Mouse (Mus musculus) CD4-positive naive resting alpha-beta T cell, adult 76 days (primary cell): ENCODE results near the gene Olfr402. TPM values are rescaled to one million over a fixed set of nuclear protein-coding genes. Genes with fewer than 3 reads are reported as not detected.

Experiments used
- total RNA-seq: library from RNA; stranded (reverse); gene quantifications from one replicate; pipeline ENCODE4 v1.2.4, GENCODE M21; 2023

Gene Olfr402
- total RNA-seq: not detected

DNA sequence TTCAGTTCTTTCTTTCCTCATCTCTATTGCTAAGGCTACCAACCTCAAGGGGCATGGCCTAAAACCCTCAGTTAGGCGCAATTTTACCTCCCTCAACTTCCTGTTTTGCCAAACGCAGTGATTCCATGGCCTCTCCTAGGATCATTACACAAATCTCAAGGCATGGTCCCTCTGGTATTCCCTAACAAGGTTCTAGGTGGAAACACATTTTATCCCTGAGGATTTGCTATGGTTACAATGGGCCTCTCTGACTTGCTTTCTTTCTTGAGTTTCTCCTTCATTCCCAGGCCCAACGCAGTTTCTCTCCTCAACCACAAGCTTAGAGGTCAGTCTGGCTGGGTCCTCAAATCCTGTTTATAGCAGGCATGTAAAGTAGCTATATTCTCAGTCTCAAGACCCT, at the start of gene Olfr402:
Gene Olfr402, plus strand, starts transcription at position 301 of the 400 bp plus-strand sequence.

DNA sequence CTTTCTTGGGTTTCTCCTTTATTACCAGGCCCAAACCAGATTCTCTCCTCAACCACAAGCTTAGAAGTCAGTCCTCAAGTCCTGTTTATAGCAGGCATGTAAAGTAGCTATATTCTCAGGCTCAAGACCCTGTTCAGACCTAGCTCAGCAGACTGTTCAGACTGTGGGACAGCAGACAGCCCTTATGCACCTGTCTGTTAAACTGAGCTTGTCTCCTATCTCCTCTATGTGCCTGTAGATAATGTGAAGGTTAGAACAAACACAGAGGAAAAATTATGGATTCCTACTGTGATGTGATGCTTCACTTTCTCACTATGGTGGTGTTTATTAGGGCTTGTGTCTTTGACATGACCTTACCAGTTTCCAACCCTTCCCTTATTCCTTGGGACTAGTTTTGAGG, 39.9 kb upstream of the Olfr402 start, which contains the start of gene Olfr401:
Gene Olfr401, plus strand, starts transcription at position 301 of the 400 bp plus-strand sequence.

DNA sequence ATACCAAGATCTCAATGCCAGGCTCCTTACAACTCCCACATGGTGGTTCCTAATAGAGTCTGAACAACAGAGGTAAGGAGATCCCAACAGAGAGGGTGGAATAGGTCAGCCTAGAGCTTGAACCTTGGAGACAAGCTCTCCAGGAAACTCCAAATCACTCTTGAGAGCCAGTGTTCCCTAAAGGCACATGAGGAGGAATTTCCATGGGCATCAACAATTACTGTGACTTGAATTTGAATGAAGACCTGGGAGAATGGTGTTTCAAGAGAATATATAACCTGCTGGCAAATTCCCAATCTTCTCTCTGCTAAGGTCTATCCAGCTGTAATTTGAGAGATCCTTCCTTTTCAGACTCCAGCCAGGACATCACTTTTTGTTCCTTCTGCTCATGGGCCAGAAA, 32.6 kb downstream of the Olfr402 start, which contains the start of gene Olfr403:
Gene Olfr403, plus strand, starts transcription at position 301 of the 400 bp plus-strand sequence.

Other genes with a start within 250 kb of the Olfr402 start
- gene Olfr395, start 244.2 kb upstream of the Olfr402 start, total RNA-seq: not detected
- gene Olfr23, start 216.9 kb upstream of the Olfr402 start, total RNA-seq: not detected
- gene Olfr397, start 192.7 kb upstream of the Olfr402 start, total RNA-seq: not detected
- gene Olfr398, start 163.1 kb upstream of the Olfr402 start, total RNA-seq: not detected
- gene Olfr139, start 97.0 kb upstream of the Olfr402 start, total RNA-seq: not detected
- gene Olfr399, start 96.9 kb upstream of the Olfr402 start, total RNA-seq: not detected
- not detected for gene Zfp616, start 83.6 kb upstream of the Olfr402 start, total RNA-seq
- not detected for gene Olfr401, start 39.8 kb upstream of the Olfr402 start, total RNA-seq
- not detected for gene Olfr403, start 32.7 kb downstream of the Olfr402 start, total RNA-seq
- not detected for gene Olfr43, start 57.9 kb downstream of the Olfr402 start, total RNA-seq
- not detected for gene Olfr406, start 106.3 kb downstream of the Olfr402 start, total RNA-seq
- not detected for gene Olfr59, start 130.2 kb downstream of the Olfr402 start, total RNA-seq
- not detected for gene Olfr410, start 184.5 kb downstream of the Olfr402 start, total RNA-seq
- gene Olfr411, start 199.1 kb downstream of the Olfr402 start, total RNA-seq: not detected
- gene Olfr412, start 208.5 kb downstream of the Olfr402 start, total RNA-seq: not detected